Mouse (Mus musculus): Measurements from ENCODE around the gene Gabrg3. TPM values are rescaled to one million over a fixed set of nuclear protein-coding genes. Genes with fewer than 3 reads are reported as not detected.

Gabrg3 gene
- total RNA-seq (2012; rRNA removed): not detected in 2 replicates
- total RNA-seq (2014; rRNA removed): not detected in 2 replicates
- not detected in 2 replicates for polyA plus RNA-seq (2012; ENCODE audit: insufficient read length, low read depth)

- H3K9me3 ChIP-seq (replicated peaks; ENCODE audit: low read length): peaks cover 65% of the 10 kb centered on the region
- H3K4me2 ChIP-seq (ENCODE audit: insufficient read depth, low read depth, poor library complexity, severe bottlenecking): no peak within 1 kb of the TSS
- H3K79me2 ChIP-seq (replicated peaks; ENCODE audit: control insufficient read depth, extremely low read depth, insufficient read depth, poor library complexity, severe bottlenecking): no peaks in the 10 kb centered on the region
- in situ Hi-C loops (cut with MboI; ENCODE audit: low pct_ligation_motif_present, low pct_unique_long_range_greater_than_20kb, low sequenced_read_pairs) (no loop called here), dilution Hi-C loops (cut with MboI; ENCODE audit: extremely low pct_ligation_motif_present, extremely low pct_unique_long_range_greater_than_20kb, low sequenced_read_pairs) (no loop called here)
- TF ChIP-seq POLR2A (IDR thresholded peaks at IDR 0.05; ENCODE audit: low read depth, low read length): no peak
- no peak for TF ChIP-seq CTCF (conservative IDR thresholded peaks at IDR 0.05 in 1 of 2, IDR thresholded peaks at IDR 0.05 in 1 of 2; ENCODE audit: low read depth in 2 of 2, low read length in 2 of 2)
- no peak for TF ChIP-seq NRF1 (IDR thresholded peaks at IDR 0.05; ENCODE audit: low read depth, low read length)
- TF ChIP-seq MAFK (IDR thresholded peaks at IDR 0.05; ENCODE audit: insufficient replicate concordance, low read length): no peak
- no peak for TF ChIP-seq ETS1 (conservative IDR thresholded peaks at IDR 0.05; ENCODE audit: low read depth, low read length)
- TF ChIP-seq TBP (conservative IDR thresholded peaks at IDR 0.05; ENCODE audit: low read depth, low read length): no peak
- no peak for TF ChIP-seq HCFC1 (IDR thresholded peaks at IDR 0.05; ENCODE audit: low read depth, low read length)
- no peak for TF ChIP-seq ELF1 (IDR thresholded peaks at IDR 0.05; ENCODE audit: low read depth, low read length)
- no peak for TF ChIP-seq IRF4 (IDR thresholded peaks at IDR 0.05; ENCODE audit: low read depth, low read length)
- no peak for TF ChIP-seq MYC (IDR thresholded peaks at IDR 0.05; ENCODE audit: low read depth, low read length)
- TF ChIP-seq CHD1 (IDR thresholded peaks at IDR 0.05; ENCODE audit: low read depth, low read length): no peak
- TF ChIP-seq UBTF (IDR thresholded peaks at IDR 0.05; ENCODE audit: low read depth, low read length): no peak
- no peak for TF ChIP-seq ZC3H11A (IDR thresholded peaks at IDR 0.05; ENCODE audit: low read depth, low read length)
- H3K36me3 ChIP-seq (replicated peaks in 1 of 2; ENCODE audit: control insufficient read depth in 1 of 2, insufficient read depth in 1 of 2, low read length in 1 of 2): no peaks in the 10 kb centered on the region
- no peak for DNase-seq (ENCODE audit: extremely low read depth)
- no peak within 1 kb of the TSS for H3K9ac ChIP-seq (ENCODE audit: insufficient read depth, low read depth)
- no peak within 1 kb of the TSS for H3K27ac ChIP-seq (ENCODE audit: insufficient read depth, low read depth)
- no peak within 1 kb of the TSS for H3K4me3 ChIP-seq (replicated peaks in 1 of 3; ENCODE audit: low read depth in 2 of 3, low read length in 2 of 3, poor library complexity in 1 of 3)
- no peaks in the 10 kb centered on the region for H3K27me3 ChIP-seq (replicated peaks)
- no peaks in the 10 kb centered on the region for H3K4me1 ChIP-seq (ENCODE audit: control insufficient read depth in 1 of 2, insufficient read depth in 2 of 2)
Observed at GRCm38 (mm10) chr7:57386517-57387340, at the start of gene Gabrg3. TSS of gene Gabrg3 (minus strand) at chr7:57387188.

GRCm38 (mm10) chr7:57422675-57423074 is 35.7 kb upstream of the Gabrg3 start:
- Histone ChIP-seq H3K4me1 (ENCODE audit: control insufficient read depth in 1 of 2, insufficient read depth in 2 of 2) (no peaks in the 10 kb centered on the region), H3K9me3 (replicated peaks; ENCODE audit: low read length) (peaks cover 53% of the 10 kb centered on the region), H3K79me2 (replicated peaks; ENCODE audit: control insufficient read depth, extremely low read depth, insufficient read depth, poor library complexity, severe bottlenecking) (no peaks in the 10 kb centered on the region), H3K4me3 (replicated peaks in 1 of 3; ENCODE audit: low read depth in 2 of 3, low read length in 2 of 3, poor library complexity in 1 of 3) (no peak overlapping the region), H3K9ac (ENCODE audit: insufficient read depth, low read depth) (no peak overlapping the region), H3K4me2 (ENCODE audit: insufficient read depth, low read depth, poor library complexity, severe bottlenecking) (no peak overlapping the region), H3K36me3 (replicated peaks in 1 of 2; ENCODE audit: control insufficient read depth in 1 of 2, insufficient read depth in 1 of 2, low read length in 1 of 2) (no peaks in the 10 kb centered on the region), H3K27ac (ENCODE audit: insufficient read depth, low read depth) (no peak overlapping the region), H3K27me3 (replicated peaks) (no peaks in the 10 kb centered on the region)
- DNase-seq (ENCODE audit: extremely low read depth): no peak
- TF ChIP-seq ZMIZ1 (IDR thresholded peaks at IDR 0.05; ENCODE audit: low read depth, low read length) (no peak), POLR2AphosphoS2 (IDR thresholded peaks at IDR 0.05; ENCODE audit: low read depth, low read length) (no peak), HCFC1 (IDR thresholded peaks at IDR 0.05; ENCODE audit: low read depth, low read length) (no peak), CHD2 (IDR thresholded peaks at IDR 0.05; ENCODE audit: low read length) (no peak), E2F4 (IDR thresholded peaks at IDR 0.05; ENCODE audit: insufficient replicate concordance, low read depth, low read length) (no peak), ZNF384 (IDR thresholded peaks at IDR 0.05; ENCODE audit: low read depth, low read length) (no peak), UBTF (IDR thresholded peaks at IDR 0.05; ENCODE audit: low read depth, low read length) (no peak), POLR2A (IDR thresholded peaks at IDR 0.05; ENCODE audit: low read depth, low read length) (no peak), ZKSCAN1 (IDR thresholded peaks at IDR 0.05; ENCODE audit: borderline replicate concordance, low read depth, low read length) (no peak), TBP (conservative IDR thresholded peaks at IDR 0.05; ENCODE audit: low read depth, low read length) (no peak), CTCF (conservative IDR thresholded peaks at IDR 0.05 in 1 of 2, IDR thresholded peaks at IDR 0.05 in 1 of 2; ENCODE audit: low read depth in 2 of 2, low read length in 2 of 2) (no peak), ETS1 (conservative IDR thresholded peaks at IDR 0.05; ENCODE audit: low read depth, low read length) (no peak), BHLHE40 (IDR thresholded peaks at IDR 0.05; ENCODE audit: low read depth, low read length) (no peak), JUN (IDR thresholded peaks at IDR 0.05; ENCODE audit: insufficient read depth, low read depth, low read length) (no peak), IRF4 (IDR thresholded peaks at IDR 0.05; ENCODE audit: low read depth, low read length) (no peak), MAX (IDR thresholded peaks at IDR 0.05; ENCODE audit: low read length) (no peak), GABPA (IDR thresholded peaks at IDR 0.05; ENCODE audit: insufficient replicate concordance, low read depth, low read length) (no peak), RAD21 (IDR thresholded peaks at IDR 0.05; ENCODE audit: low read depth, low read length) (no peak), NELFE (IDR thresholded peaks at IDR 0.05; ENCODE audit: low read depth, low read length) (no peak)
- dilution Hi-C loops (cut with MboI; ENCODE audit: extremely low pct_ligation_motif_present, extremely low pct_unique_long_range_greater_than_20kb, low sequenced_read_pairs): no loop called here
- in situ Hi-C loops (cut with MboI; ENCODE audit: low pct_ligation_motif_present, low pct_unique_long_range_greater_than_20kb, low sequenced_read_pairs): no loop called here

All from CH12.LX (cell line).